Mouse (Mus musculus) myocyte (in vitro differentiated cells): ENCODE data around the gene Gpha2.

Source experiments
- CEBPB ChIP-seq: IDR thresholded peaks from 2 replicates; pipeline ENCODE4 v1.6.1; 2011; ENCODE audit warnings: mild to moderate bottlenecking, moderate library complexity; ENCODE audit not compliant: poor library complexity, insufficient read depth, severe bottlenecking
- E2F4 ChIP-seq: IDR thresholded peaks from one replicate; pipeline ENCODE4 v1.6.1; 2011; ENCODE audit warnings: mild to moderate bottlenecking, control low read depth, moderate library complexity; ENCODE audit not compliant: insufficient read depth
- MAX ChIP-seq: IDR thresholded peaks from one replicate; pipeline ENCODE4 v1.6.1; 2011; ENCODE audit warnings: low read depth, mild to moderate bottlenecking, control low read depth
- MYOD1 ChIP-seq, 3 experiments: IDR thresholded peaks; one replicate each; pipeline ENCODE4 v1.6.1; 2011; ENCODE audit warnings: control low read depth in 2 of 3, low read depth in 2 of 3, mild to moderate bottlenecking in 2 of 3, moderate library complexity in 1 of 3; ENCODE audit not compliant: insufficient read length in 2 of 3, control insufficient read depth in 1 of 3
- POLR2A ChIP-seq: IDR thresholded peaks from one replicate; pipeline ENCODE4 v1.6.1; 2011; ENCODE audit warnings: low read depth, mild to moderate bottlenecking, control low read depth, moderate library complexity; ENCODE audit not compliant: insufficient read length
- POLR2AphosphoS2 ChIP-seq: IDR thresholded peaks from one replicate; pipeline ENCODE4 v1.6.1; 2011; ENCODE audit warnings: low read depth, control low read depth; ENCODE audit not compliant: insufficient read length
- TCF12 ChIP-seq: IDR thresholded peaks from one replicate; pipeline ENCODE4 v1.6.1; 2011; ENCODE audit warnings: mild to moderate bottlenecking, control low read depth; ENCODE audit not compliant: poor library complexity, insufficient read depth, severe bottlenecking
- TCF3 ChIP-seq: IDR thresholded peaks from one replicate; pipeline ENCODE4 v1.6.1; 2011; ENCODE audit warnings: low read depth, control low read depth; ENCODE audit not compliant: insufficient read length
- USF1 ChIP-seq: IDR thresholded peaks from one replicate; pipeline ENCODE4 v1.6.1; 2011; ENCODE audit warnings: low read depth, mild to moderate bottlenecking, control low read depth, moderate library complexity

- TF ChIP-seq POLR2A = no peak
- TF ChIP-seq E2F4 = no peak
- no peak for TF ChIP-seq MYOD1 (IDR thresholded peaks at IDR 0.05; ENCODE audit: control insufficient read depth in 1 of 3, insufficient read length in 2 of 3, low read depth in 2 of 3)
- no peak for TF ChIP-seq TCF3
- TF ChIP-seq TCF12 = no peak
- TF ChIP-seq CEBPB = no peak
- no peak for TF ChIP-seq MAX
- no peak for TF ChIP-seq POLR2AphosphoS2
- no peak for TF ChIP-seq USF1
Observed at GRCm38 (mm10) chr19:6275740-6276389, 49.7 kb downstream of the Gpha2 start.
